Mouse (Mus musculus) limb, embryonic 15.5 days (tissue): ENCODE measurements around the gene Nav1. TPM values are rescaled to one million over a fixed set of nuclear protein-coding genes. Genes with fewer than 3 reads are reported as not detected.
A peak's percentile ranks its signal among the peaks of the same experiment; 100 is the strongest.

Experiments used
- ATAC-seq: fragments of 200-750 bp; cut with Nextera tagmentation; 2 replicates; pipeline ENCODE4 v1.8.0; 2017; ENCODE audit warnings: low read depth, moderate TSS enrichment; ENCODE audit not compliant: insufficient number of reproducible peaks, low FRiP score, low TSS enrichment
- H3K27ac ChIP-seq: fragments of 300-500 bp; sonication (generic); 2 replicates; pipeline ENCODE4 v1.5.1; 2015; ENCODE audit warnings: moderate library complexity, mild to moderate bottlenecking, inconsistent platforms
- H3K27me3 ChIP-seq: fragments of 300-500 bp; sonication (generic); 2 replicates; pipeline ENCODE4 v1.6.1; 2015; ENCODE audit warnings: inconsistent platforms
- H3K36me3 ChIP-seq: fragments of 300-500 bp; sonication (generic); 2 replicates; pipeline ENCODE4 v1.6.1; 2015; ENCODE audit warnings: inconsistent platforms
- H3K4me1 ChIP-seq: fragments of 300-500 bp; sonication (generic); 2 replicates; pipeline ENCODE4 v1.6.1; 2015; ENCODE audit warnings: inconsistent platforms
- H3K4me2 ChIP-seq: fragments of 300-500 bp; sonication (generic); 2 replicates; pipeline ENCODE4 v1.6.1; 2015; ENCODE audit warnings: mild to moderate bottlenecking, inconsistent platforms
- H3K4me3 ChIP-seq: fragments of 300-500 bp; sonication (generic); 2 replicates; pipeline ENCODE4 v1.5.1; 2015; ENCODE audit warnings: mild to moderate bottlenecking, inconsistent platforms
- H3K9ac ChIP-seq: fragments of 300-500 bp; sonication (generic); 2 replicates; pipeline ENCODE4 v1.6.1; 2015; ENCODE audit warnings: inconsistent platforms
- H3K9me3 ChIP-seq: fragments of 300-500 bp; sonication (generic); 2 replicates; pipeline ENCODE4 v1.6.1; 2016; ENCODE audit warnings: inconsistent platforms
- WGBS: fragments of 180-500 bp; shearing (Covaris S2); methylation state at CpG from one replicate; pipeline ENCODE4 v1.1.7; 2015; 5-methylcytosine and 5-hydroxymethylcytosine counted together
- polyA plus RNA-seq: library from polyadenylated mRNA; unstranded; fragments of >200 nt; fragmentation: Nextera tagmentation; extraction: Ambion mirVana; gene quantifications from 2 replicates; pipeline ENCODE4 v1.2.1, GENCODE M21; 2015

Nav1 gene
- polyA plus RNA-seq, 1 experiment from 2014 or later = 10.4 TPM

DNA sequence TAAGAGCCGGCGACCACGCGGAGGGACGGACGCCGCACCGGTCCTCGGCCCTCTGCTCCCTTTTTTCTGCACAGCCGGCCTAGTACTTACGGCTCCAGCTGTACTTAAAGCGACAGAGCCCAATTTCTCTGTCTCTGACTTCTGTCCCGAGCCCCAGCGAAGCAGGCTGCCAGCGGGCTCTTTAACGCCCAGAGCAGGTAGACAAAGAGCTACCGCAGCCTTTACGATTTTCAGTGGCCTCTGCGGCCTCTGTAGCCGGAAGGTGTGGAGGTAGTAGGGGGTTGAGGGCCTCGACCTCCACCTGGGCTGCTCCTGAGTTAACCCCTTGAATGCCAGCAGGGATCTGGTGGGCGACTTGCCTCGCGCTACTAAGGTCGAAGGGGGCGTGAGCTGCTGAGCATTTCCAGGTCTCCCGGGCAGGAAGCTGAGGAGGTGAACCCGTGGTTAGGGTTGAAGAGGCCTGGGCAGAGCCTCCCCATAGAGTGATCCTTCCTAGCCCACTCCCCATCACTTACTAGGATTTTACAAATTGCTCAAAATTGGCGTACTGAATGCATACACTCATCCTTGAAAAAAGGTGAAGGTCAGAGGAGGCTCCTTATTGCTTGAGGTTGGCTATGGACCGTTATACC, 96.6 kb downstream of the Nav1 start:
- Histone ChIP-seq H3K4me3 (peak overlapping the region; percentile 43), H3K27me3 (peaks cover 8% of the 10 kb centered on the region; the same call in 1 of the 2 replicates), H3K27ac (no peak overlapping the region), H3K9ac (0 out of 2 replicates have a peak overlapping the region, but pooled peaks have one; percentile 11), H3K4me2 (peak overlapping the region; percentile 78), H3K9me3 (no peaks in the 10 kb centered on the region), H3K4me1 (peaks cover 63% of the 10 kb centered on the region), H3K36me3 (no peaks in the 10 kb centered on the region)
- ATAC-seq = no peak
- 3% methylated on average over 30 of the region's 30 CpGs for WGBS

DNA sequence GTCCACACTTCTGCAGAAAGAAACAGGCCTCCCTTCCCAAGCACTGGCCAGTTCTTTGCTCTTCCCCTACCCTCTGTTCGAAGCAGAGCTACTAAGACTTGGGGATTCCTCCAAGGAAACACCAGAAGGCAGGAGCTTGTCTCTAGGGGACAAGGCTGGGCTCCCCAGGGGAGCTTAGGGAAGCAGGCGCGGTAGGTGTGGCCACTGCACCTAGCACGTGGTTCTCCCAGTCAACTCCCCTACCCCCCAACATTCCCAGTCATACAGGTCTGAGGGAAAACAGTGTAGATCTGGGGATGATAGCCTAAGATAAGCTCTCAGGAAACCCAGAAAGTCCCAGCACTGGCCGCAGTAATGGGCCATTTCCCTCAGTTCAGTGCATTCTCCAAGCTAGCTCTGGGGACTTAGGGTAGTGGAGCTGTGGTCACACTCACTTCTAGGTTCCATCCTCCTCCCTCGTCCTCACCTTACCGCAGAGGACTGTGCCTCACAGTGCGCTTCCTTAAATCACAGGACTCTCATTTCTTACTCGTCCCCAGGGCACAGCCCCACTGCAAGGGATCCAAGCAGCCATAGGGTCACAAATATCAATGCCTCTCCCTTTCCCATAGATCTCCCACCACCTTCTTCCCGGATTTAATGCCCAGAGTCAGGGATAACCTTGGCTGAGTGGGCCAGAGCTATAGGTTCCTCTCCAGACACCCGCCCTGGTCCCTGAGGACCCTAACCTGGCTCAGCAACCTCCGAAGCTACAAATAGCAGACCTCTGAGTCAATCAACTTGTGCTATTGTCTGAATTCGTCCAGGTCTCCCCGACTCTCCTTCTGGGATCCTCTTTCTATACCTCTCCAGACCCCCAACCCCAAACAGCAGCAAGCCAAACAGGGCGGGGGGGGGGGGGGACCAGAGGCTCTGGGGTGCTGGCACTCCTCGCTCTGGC, 97.7 kb downstream of the Nav1 start:
- Histone ChIP-seq H3K27ac (no peak overlapping the region), H3K27me3 (peaks cover 8% of the 10 kb centered on the region; the same call in 1 of the 2 replicates), H3K4me3 (peak overlapping the region; percentile 43), H3K9me3 (no peaks in the 10 kb centered on the region), H3K4me1 (peaks cover 56% of the 10 kb centered on the region), H3K9ac (0 out of 2 replicates have a peak overlapping the region, but pooled peaks have one; percentile 11), H3K36me3 (no peaks in the 10 kb centered on the region), H3K4me2 (peak overlapping the region; percentile 78)
- 18% methylated on average over 16 of the region's 16 CpGs for WGBS
- ATAC-seq = no peak

DNA sequence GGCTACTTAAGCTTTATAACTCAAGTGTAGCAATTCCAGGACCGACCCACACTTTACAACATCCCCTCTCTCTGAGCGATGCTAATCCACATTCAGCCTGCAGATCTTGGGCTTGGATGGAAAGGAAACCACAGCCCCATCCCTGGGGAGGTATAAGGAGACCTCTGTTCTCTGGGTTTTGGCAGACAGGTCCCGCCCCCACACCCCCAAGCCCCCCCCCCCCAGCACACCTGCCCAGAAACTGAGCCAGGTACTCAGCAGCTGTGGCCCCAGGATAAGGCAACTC, 98.8 kb downstream of the Nav1 start:
- H3K27me3 ChIP-seq = peaks cover 8% of the 10 kb centered on the region; the same call in 1 of the 2 replicates
- peak; percentile 62 for ATAC-seq
- no peak overlapping the region for H3K9ac ChIP-seq
- no peaks in the 10 kb centered on the region for H3K9me3 ChIP-seq
- no peaks in the 10 kb centered on the region for H3K36me3 ChIP-seq
- no peak overlapping the region for H3K4me3 ChIP-seq
- H3K4me1 ChIP-seq = peaks cover 48% of the 10 kb centered on the region
- no peak overlapping the region for H3K27ac ChIP-seq
- peak overlapping the region; percentile 26; the same call in 1 of the 2 replicates for H3K4me2 ChIP-seq
- WGBS = 12% methylated on average over 3 of the region's 3 CpGs

DNA sequence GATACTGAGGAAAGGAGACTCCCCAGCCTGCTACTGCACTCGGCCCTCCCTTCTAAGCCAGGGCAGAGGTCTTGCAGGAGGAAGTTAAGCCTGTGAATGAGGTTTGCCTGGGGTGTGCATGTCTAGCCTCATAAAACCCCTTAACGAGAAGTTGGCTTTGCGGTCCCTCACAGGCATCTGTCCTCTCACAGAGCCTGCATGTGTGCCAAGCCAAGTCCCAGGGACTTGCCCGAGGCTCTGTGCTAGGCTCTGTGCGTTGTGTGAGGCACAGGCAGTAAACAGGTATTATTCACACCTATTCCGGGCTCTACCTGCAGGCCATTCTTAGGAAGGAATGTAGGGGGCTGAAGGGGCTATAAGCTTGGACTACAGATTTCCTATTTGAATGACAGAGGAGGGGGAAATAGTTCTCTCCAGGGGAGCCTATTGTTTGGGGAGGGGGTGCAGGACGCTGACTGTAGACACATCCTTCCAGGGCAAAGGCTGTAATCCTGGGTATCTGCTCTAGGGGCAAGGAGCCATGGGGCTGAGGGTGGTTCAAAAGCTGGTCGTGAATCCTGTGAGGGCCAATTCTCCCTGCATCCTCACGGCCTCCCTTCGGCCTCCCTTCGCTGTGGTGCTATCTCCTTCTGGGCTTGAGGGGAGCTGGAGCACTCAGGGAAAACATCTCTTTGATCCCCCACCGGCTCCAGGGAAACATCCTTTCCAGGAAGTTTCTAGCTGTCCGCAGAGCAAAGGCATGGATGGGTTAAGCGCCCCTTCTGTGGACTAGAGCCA, 99.3 kb downstream of the Nav1 start:
- peaks cover 8% of the 10 kb centered on the region; the same call in 1 of the 2 replicates for H3K27me3 ChIP-seq
- H3K36me3 ChIP-seq = no peaks in the 10 kb centered on the region
- ATAC-seq = no peak
- no peaks in the 10 kb centered on the region for H3K9me3 ChIP-seq
- H3K4me3 ChIP-seq = no peak overlapping the region
- 22% methylated on average over 14 of the region's 14 CpGs for WGBS
- peaks cover 43% of the 10 kb centered on the region for H3K4me1 ChIP-seq
- 0 out of 2 replicates have a peak overlapping the region, but pooled peaks have one; percentile 1 for H3K9ac ChIP-seq
- H3K27ac ChIP-seq = no peak overlapping the region
- H3K4me2 ChIP-seq = peak overlapping the region; percentile 26

DNA sequence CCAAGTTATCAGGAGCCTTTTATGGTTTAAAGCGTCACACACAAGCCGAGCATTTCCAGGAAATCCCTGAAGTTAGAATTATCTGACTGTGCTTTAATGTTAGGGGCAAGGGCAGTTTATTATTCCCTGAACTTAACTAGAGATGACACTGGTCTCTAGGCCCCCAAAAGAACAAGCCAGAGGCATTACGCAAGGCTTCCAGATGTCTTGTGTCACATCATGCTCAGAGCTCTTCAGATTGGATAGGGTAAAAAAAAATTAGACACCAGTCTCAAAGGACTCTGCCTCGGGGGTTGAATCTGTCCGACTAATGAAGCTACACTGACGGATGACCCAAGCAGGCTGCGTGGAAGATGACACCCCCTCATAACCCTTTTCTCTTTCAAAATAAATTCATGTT, 101.6 kb downstream of the Nav1 start:
- Histone ChIP-seq H3K4me3 (no peak overlapping the region), H3K27me3 (peaks cover 4% of the 10 kb centered on the region; the same call in 1 of the 2 replicates), H3K9me3 (no peaks in the 10 kb centered on the region), H3K36me3 (no peaks in the 10 kb centered on the region), H3K4me1 (peaks cover 40% of the 10 kb centered on the region), H3K9ac (no peak overlapping the region), H3K4me2 (no peak overlapping the region), H3K27ac (no peak overlapping the region)
- 72% methylated on average over 7 of the region's 7 CpGs for WGBS
- no peak for ATAC-seq

DNA sequence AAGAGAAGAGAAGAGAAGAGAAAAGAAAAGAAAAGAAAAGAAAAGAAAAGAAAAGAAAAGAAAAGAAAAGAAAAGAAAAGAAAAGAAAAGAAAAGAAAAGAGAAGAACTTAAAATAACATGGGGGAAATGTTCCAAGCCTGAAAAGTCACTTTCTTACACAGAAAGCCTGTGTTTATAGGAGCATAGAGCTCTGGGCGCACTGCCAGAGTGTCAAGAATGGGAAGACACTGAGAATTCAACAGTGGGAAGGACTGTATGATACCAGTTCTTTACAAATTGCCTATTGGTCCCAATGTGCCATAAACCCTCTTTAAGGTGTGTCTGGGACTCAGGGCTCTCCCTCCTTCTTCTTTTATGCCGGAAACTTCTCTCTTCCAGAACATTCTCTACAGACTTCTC, 103.7 kb downstream of the Nav1 start:
- H3K9me3 ChIP-seq = no peaks in the 10 kb centered on the region
- H3K4me3 ChIP-seq = no peak overlapping the region
- no peak overlapping the region for H3K9ac ChIP-seq
- H3K36me3 ChIP-seq = no peaks in the 10 kb centered on the region
- no peaks in the 10 kb centered on the region for H3K27me3 ChIP-seq
- H3K4me2 ChIP-seq = no peak overlapping the region
- peaks cover 24% of the 10 kb centered on the region for H3K4me1 ChIP-seq
- ATAC-seq = no peak
- 72% methylated on average over 2 of the region's 2 CpGs for WGBS
- H3K27ac ChIP-seq = no peak overlapping the region

DNA sequence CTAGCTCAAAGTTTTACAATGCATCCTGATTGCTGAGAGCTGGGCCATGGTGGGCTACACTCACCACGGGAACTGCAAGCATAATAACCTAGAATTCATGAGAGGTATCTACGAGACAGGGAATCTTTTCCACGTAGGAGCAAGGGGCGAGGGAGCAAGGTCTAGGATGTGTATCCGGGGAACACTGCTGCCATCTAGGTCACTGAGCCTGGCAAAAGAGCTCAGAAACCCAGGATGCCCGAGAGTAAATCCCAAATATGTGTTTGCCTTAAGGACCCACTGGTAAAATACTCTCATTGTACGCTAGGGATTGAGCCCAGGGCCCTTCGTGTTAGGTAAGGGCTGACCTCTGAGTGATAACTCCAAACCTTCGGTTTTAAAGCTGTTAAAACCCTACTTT, 104.3 kb downstream of the Nav1 start:
- WGBS = 86% methylated on average over 9 of the region's 9 CpGs
- Histone ChIP-seq H3K4me3 (no peak overlapping the region), H3K4me1 (peaks cover 17% of the 10 kb centered on the region), H3K27ac (no peak overlapping the region), H3K9ac (no peak overlapping the region), H3K36me3 (no peaks in the 10 kb centered on the region), H3K4me2 (no peak overlapping the region), H3K9me3 (no peaks in the 10 kb centered on the region), H3K27me3 (no peaks in the 10 kb centered on the region)
- ATAC-seq = no peak

DNA sequence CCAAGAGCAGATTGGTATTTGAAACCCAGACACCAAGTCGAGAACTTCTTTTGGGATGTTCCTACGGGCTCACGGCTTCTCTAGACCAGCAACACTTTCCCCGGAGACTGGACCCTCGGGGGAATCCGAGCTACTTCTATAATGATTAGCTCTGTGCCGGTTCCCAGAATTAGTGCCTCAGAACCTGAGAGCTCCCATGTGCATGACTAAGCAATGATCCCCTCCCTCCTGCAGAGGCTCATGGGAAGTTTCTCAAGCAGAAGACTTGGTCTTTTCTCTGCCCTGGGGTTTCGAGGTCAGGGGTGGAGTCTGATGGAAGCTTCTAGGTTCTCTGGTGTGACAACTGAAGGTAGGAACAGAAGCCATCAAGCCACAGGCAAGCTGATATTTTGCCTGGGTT, 105.0 kb downstream of the Nav1 start:
- 55% methylated on average over 8 of the region's 8 CpGs for WGBS

DNA sequence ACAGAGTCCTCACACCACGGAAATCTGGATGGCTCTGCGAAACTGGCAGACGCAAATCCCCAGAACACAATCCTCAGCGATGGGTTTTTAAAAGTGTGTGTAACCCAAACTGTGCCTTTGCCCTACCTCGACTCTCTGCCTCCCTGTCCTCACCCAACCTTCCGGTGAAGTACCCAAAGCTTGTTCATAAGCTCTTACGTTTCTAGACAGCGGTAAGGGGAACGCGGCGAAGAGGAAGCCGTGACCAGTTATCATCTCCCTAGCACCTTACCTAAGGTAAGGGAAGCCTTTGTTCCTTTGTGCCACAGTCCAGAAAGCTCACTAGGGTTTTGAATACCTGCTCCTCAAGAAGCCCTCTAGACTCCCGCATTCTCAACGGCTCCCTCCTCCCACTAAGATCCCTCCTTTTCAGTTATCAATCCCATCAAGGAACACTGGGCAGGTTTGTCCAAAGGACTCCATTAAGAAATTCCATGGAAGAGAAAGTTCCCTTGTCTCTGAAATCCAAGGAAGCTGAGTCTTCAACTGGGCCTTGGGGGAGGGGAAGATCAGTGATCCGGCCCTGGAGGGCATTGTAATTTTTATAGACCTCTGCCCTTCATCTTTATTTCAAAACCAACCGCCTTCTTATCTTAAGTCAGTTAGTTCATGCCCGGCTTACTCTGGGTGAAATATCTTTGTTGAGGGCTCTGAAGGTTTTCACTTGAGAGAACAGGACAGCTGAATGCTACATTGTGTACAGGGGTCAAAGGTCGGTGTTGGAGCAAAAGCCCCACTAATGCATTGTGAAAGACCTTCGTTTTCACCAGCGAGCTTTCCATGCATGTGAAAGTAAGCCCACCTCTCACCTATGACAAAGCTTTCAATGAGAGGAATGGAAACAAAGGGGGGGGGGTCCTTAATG, 108.4 kb downstream of the Nav1 start:
- ATAC-seq = no peak
- Histone ChIP-seq H3K36me3 (no peaks in the 10 kb centered on the region), H3K4me1 (peaks cover 18% of the 10 kb centered on the region), H3K9ac (no peak overlapping the region), H3K27me3 (no peaks in the 10 kb centered on the region), H3K9me3 (no peaks in the 10 kb centered on the region), H3K4me3 (no peak overlapping the region), H3K27ac (no peak overlapping the region), H3K4me2 (no peak overlapping the region)
- 66% methylated on average over 20 of the region's 20 CpGs for WGBS

More for the DNA sequence above, 105.0 kb downstream of the Nav1 start:
- no peaks in the 10 kb centered on the region for H3K27me3 ChIP-seq
- H3K9me3 ChIP-seq = no peaks in the 10 kb centered on the region
- H3K36me3 ChIP-seq = no peaks in the 10 kb centered on the region
- ATAC-seq = no peak
- no peak overlapping the region for H3K4me2 ChIP-seq
- H3K4me3 ChIP-seq = no peak overlapping the region
- H3K4me1 ChIP-seq = peaks cover 13% of the 10 kb centered on the region
- H3K27ac ChIP-seq = no peak overlapping the region
- H3K9ac ChIP-seq = no peak overlapping the region

DNA sequence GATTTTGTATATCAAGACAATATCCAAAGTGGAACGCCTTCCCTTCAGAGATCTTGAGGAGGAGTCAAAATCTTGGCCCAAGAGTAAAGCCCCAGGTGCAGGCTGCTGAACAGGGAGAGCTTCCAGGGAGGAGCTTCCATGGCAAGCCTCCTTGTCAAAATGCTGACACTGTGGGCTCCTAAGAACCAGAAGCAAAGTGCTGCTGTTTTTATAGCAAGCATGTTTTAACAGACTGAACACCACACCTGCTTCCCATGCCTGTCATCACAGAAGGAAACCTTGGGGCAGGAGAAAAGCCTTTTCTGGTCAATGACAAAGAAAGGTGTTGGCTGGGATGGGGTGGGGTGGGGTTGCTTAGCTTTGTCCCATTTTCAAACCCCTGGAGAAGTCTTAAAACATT, 112.0 kb downstream of the Nav1 start:
- ATAC-seq = no peak
- WGBS = 58% methylated on average over 1 of the region's 1 CpGs
- Histone ChIP-seq H3K9ac (no peak overlapping the region), H3K27ac (no peak overlapping the region), H3K4me3 (no peak overlapping the region), H3K4me2 (no peak overlapping the region), H3K27me3 (no peaks in the 10 kb centered on the region), H3K9me3 (no peaks in the 10 kb centered on the region), H3K4me1 (peaks cover 25% of the 10 kb centered on the region), H3K36me3 (no peaks in the 10 kb centered on the region)

DNA sequence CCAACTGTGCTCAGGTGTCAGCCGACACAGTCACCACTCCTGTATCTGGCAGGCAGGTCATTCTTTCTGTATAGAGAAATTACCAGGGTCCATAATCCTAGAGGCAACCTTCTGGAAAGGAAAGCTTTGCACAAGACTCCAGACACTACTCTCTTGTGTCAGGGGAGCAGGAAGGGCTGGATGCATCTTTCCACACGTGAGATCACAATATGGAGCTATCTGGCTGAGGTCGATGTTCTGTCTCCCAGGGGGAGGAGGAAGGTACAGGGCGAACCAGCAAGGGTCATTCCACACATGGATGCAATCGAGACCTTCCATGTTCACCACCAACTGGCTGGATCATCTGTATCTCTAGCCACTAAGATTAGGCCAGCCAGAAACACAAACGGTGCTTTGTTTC, 113.2 kb downstream of the Nav1 start:
- H3K4me1 ChIP-seq = peaks cover 22% of the 10 kb centered on the region
- no peak overlapping the region for H3K4me3 ChIP-seq
- H3K27me3 ChIP-seq = no peaks in the 10 kb centered on the region
- no peak for ATAC-seq
- 73% methylated on average over 6 of the region's 6 CpGs for WGBS
- H3K4me2 ChIP-seq = no peak overlapping the region
- H3K27ac ChIP-seq = no peak overlapping the region
- H3K9ac ChIP-seq = no peak overlapping the region
- no peaks in the 10 kb centered on the region for H3K36me3 ChIP-seq
- no peaks in the 10 kb centered on the region for H3K9me3 ChIP-seq
